Mouse (Mus musculus) adrenal gland, postnatal 4 days (tissue): Measurements from ENCODE around the gene Vstm2l. TPM values are rescaled to one million over a fixed set of nuclear protein-coding genes. Genes with fewer than 3 reads are reported as not detected.

ENCODE experiments used
- DNase-seq, 2 experiments: peaks; one replicate each; pipeline ENCODE4 v3.0.0; 2021 to 2022; ENCODE audit warnings: low spot score in 2 of 2, mixed read lengths in 2 of 2
- total RNA-seq, 2 experiments: library from RNA; stranded (reverse); gene quantifications; 2 replicates each; pipeline ENCODE4 v1.2.3; 2021

The Vstm2l gene
- total RNA-seq, 2 experiments from 2014 or later: 17.6 to 24.9 TPM

GRCm38 (mm10) chr2:157927815-157928214 is 13.4 kb downstream of the Vstm2l start:
- DNase-seq: no peak

- no peak for DNase-seq
Observed at GRCm38 (mm10) chr2:157932655-157933054, 18.2 kb downstream of the Vstm2l start.

GRCm38 (mm10) chr2:157935444-157936171 is 21.2 kb downstream of the Vstm2l start:
- no peak for DNase-seq

- no peak for DNase-seq
Observed at GRCm38 (mm10) chr2:157936676-157937075, 22.2 kb downstream of the Vstm2l start.

- DNase-seq: no peak
Observed at GRCm38 (mm10) chr2:157940586-157941185, 26.2 kb downstream of the Vstm2l start.

- DNase-seq: peak; percentile 31 to 53
Observed at GRCm38 (mm10) chr2:157943514-157944155, 29.2 kb downstream of the Vstm2l start.

GRCm38 (mm10) chr2:157944156-157944893 is 29.9 kb downstream of the Vstm2l start:
- DNase-seq: no peak

- no peak for DNase-seq
Observed at GRCm38 (mm10) chr2:157953978-157954377, 39.5 kb downstream of the Vstm2l start.

GRCm38 (mm10) chr2:157957707-157958108 is 43.3 kb downstream of the Vstm2l start:
- no peak for DNase-seq

- DNase-seq: no peak
Observed at GRCm38 (mm10) chr2:157967856-157968255, 53.4 kb downstream of the Vstm2l start.

- no peak for DNase-seq
Observed at GRCm38 (mm10) chr2:157970124-157970523, 55.7 kb downstream of the Vstm2l start.

GRCm38 (mm10) chr2:157970669-157971068 is 56.2 kb downstream of the Vstm2l start:
- DNase-seq: peak; percentile 10 to 41

GRCm38 (mm10) chr2:157974604-157975501 is 60.4 kb downstream of the Vstm2l start:
- no peak for DNase-seq

- DNase-seq: no peak
Observed at GRCm38 (mm10) chr2:157975595-157975994, 61.1 kb downstream of the Vstm2l start.

- no peak for DNase-seq
Observed at GRCm38 (mm10) chr2:157979241-157979640, 64.8 kb downstream of the Vstm2l start.

GRCm38 (mm10) chr2:157982727-157983126 is 68.3 kb downstream of the Vstm2l start:
- DNase-seq: no peak

- DNase-seq: no peak
Observed at GRCm38 (mm10) chr2:157983276-157983675, 68.8 kb downstream of the Vstm2l start.

GRCm38 (mm10) chr2:157985611-157986010 is 71.2 kb downstream of the Vstm2l start:
- DNase-seq: no peak

GRCm38 (mm10) chr2:157986235-157986634 is 71.8 kb downstream of the Vstm2l start:
- DNase-seq: no peak

GRCm38 (mm10) chr2:157988416-157989190 is 74.2 kb downstream of the Vstm2l start:
- DNase-seq: no peak
